Mouse (Mus musculus): Measurements from ENCODE around the gene Iqcf3. TPM values are rescaled to one million over a fixed set of nuclear protein-coding genes. Genes with fewer than 3 reads are reported as not detected.

The Iqcf3 gene
- polyA plus RNA-seq, 1 experiment from 2014 or later = not detected

GRCm38 (mm10) chr9:106473081-106473752 is 88.2 kb downstream of the Iqcf3 start:
- Histone ChIP-seq H3K27ac (ENCODE audit: low read depth, low read length) (no peak overlapping the region), H3K4me2 (ENCODE audit: low read depth, low read length, severe bottlenecking) (no peak overlapping the region), H3K4me3 (ENCODE audit: low read depth, low read length) (no peak overlapping the region), H3K27me3 (ENCODE audit: control insufficient read depth, insufficient read depth, low read length) (no peaks in the 10 kb centered on the region), H3K9me3 (ENCODE audit: control insufficient read depth, low read length) (no peaks in the 10 kb centered on the region), H3K9ac (ENCODE audit: low read length) (no peak overlapping the region), H3K36me3 (ENCODE audit: control insufficient read depth, insufficient read depth, low read length) (no peaks in the 10 kb centered on the region), H3K4me1 (replicated peaks; ENCODE audit: control insufficient read depth, insufficient read depth, low read length) (peaks cover 17% of the 10 kb centered on the region)
- DNase-seq (ENCODE audit: low spot score) (no peak), ATAC-seq (replicated peaks; ENCODE audit: low FRiP score) (no peak)
- WGBS = 91% methylated on average over 16 of the region's 16 CpGs

- Histone ChIP-seq H3K27ac (ENCODE audit: low read depth, low read length) (no peak overlapping the region), H3K9me3 (ENCODE audit: control insufficient read depth, low read length) (no peaks in the 10 kb centered on the region), H3K4me1 (replicated peaks; ENCODE audit: control insufficient read depth, insufficient read depth, low read length) (peaks cover 11% of the 10 kb centered on the region), H3K9ac (ENCODE audit: low read length) (no peak overlapping the region), H3K36me3 (ENCODE audit: control insufficient read depth, insufficient read depth, low read length) (no peaks in the 10 kb centered on the region), H3K27me3 (ENCODE audit: control insufficient read depth, insufficient read depth, low read length) (no peaks in the 10 kb centered on the region), H3K4me3 (ENCODE audit: low read depth, low read length) (no peak overlapping the region), H3K4me2 (ENCODE audit: low read depth, low read length, severe bottlenecking) (no peak overlapping the region)
- 66% methylated on average over 4 of the region's 4 CpGs for whole genome bisulfite sequencing
- no peak for DNase-seq (ENCODE audit: low spot score)
- no peak for ATAC-seq (replicated peaks; ENCODE audit: low FRiP score)
Measured at GRCm38 (mm10) chr9:106472321-106472720, 89.1 kb downstream of the Iqcf3 start.

GRCm38 (mm10) chr9:106471892-106472291 is 89.5 kb downstream of the Iqcf3 start:
- DNase-seq (ENCODE audit: low spot score) (peak; percentile 73), ATAC-seq (replicated peaks; ENCODE audit: low FRiP score) (no peak)
- Histone ChIP-seq H3K9me3 (ENCODE audit: control insufficient read depth, low read length) (no peaks in the 10 kb centered on the region), H3K27ac (ENCODE audit: low read depth, low read length) (no peak overlapping the region), H3K36me3 (ENCODE audit: control insufficient read depth, insufficient read depth, low read length) (no peaks in the 10 kb centered on the region), H3K4me2 (ENCODE audit: low read depth, low read length, severe bottlenecking) (no peak overlapping the region), H3K4me1 (replicated peaks; ENCODE audit: control insufficient read depth, insufficient read depth, low read length) (peaks cover 11% of the 10 kb centered on the region), H3K27me3 (ENCODE audit: control insufficient read depth, insufficient read depth, low read length) (no peaks in the 10 kb centered on the region), H3K4me3 (ENCODE audit: low read depth, low read length) (no peak overlapping the region), H3K9ac (ENCODE audit: low read length) (peak overlapping the region; percentile 1; the same call in 1 of the 2 replicates)
- 14% methylated on average over 5 of the region's 5 CpGs for WGBS

GRCm38 (mm10) chr9:106470991-106471750 is 90.3 kb downstream of the Iqcf3 start:
- Histone ChIP-seq H3K36me3 (ENCODE audit: control insufficient read depth, insufficient read depth, low read length) (no peaks in the 10 kb centered on the region), H3K9me3 (ENCODE audit: control insufficient read depth, low read length) (no peaks in the 10 kb centered on the region), H3K9ac (ENCODE audit: low read length) (no peak overlapping the region), H3K27ac (ENCODE audit: low read depth, low read length) (no peak overlapping the region), H3K4me3 (ENCODE audit: low read depth, low read length) (no peak overlapping the region), H3K27me3 (ENCODE audit: control insufficient read depth, insufficient read depth, low read length) (no peaks in the 10 kb centered on the region), H3K4me1 (replicated peaks; ENCODE audit: control insufficient read depth, insufficient read depth, low read length) (peaks cover 8% of the 10 kb centered on the region), H3K4me2 (ENCODE audit: low read depth, low read length, severe bottlenecking) (no peak overlapping the region)
- no peak for ATAC-seq (replicated peaks; ENCODE audit: low FRiP score)
- whole genome bisulfite sequencing = 63% methylated on average over 14 of the region's 14 CpGs
- DNase-seq (ENCODE audit: low spot score) = no peak

- WGBS = 66% methylated on average over 9 of the region's 9 CpGs
- Histone ChIP-seq H3K9ac (ENCODE audit: low read length) (no peak overlapping the region), H3K36me3 (ENCODE audit: control insufficient read depth, insufficient read depth, low read length) (0 out of 2 replicates have a peak, but pooled peaks cover 2% of the 10 kb centered on the region), H3K27me3 (ENCODE audit: control insufficient read depth, insufficient read depth, low read length) (peaks cover 3% of the 10 kb centered on the region; the same call in 1 of the 2 replicates), H3K4me1 (replicated peaks; ENCODE audit: control insufficient read depth, insufficient read depth, low read length) (peaks cover 15% of the 10 kb centered on the region), H3K4me3 (ENCODE audit: low read depth, low read length) (no peak overlapping the region), H3K27ac (ENCODE audit: low read depth, low read length) (no peak overlapping the region), H3K4me2 (ENCODE audit: low read depth, low read length, severe bottlenecking) (no peak overlapping the region), H3K9me3 (ENCODE audit: control insufficient read depth, low read length) (no peaks in the 10 kb centered on the region)
- ATAC-seq (replicated peaks; ENCODE audit: low FRiP score) (no peak), DNase-seq (ENCODE audit: low spot score) (no peak)
Measured at GRCm38 (mm10) chr9:106469776-106470175, 91.7 kb downstream of the Iqcf3 start.

GRCm38 (mm10) chr9:106469317-106469716 is 92.1 kb downstream of the Iqcf3 start:
- no peak overlapping the region for H3K4me3 ChIP-seq (ENCODE audit: low read depth, low read length)
- ATAC-seq (replicated peaks; ENCODE audit: low FRiP score) (no peak), DNase-seq (ENCODE audit: low spot score) (no peak)
- H3K4me1 ChIP-seq (replicated peaks; ENCODE audit: control insufficient read depth, insufficient read depth, low read length) = peaks cover 20% of the 10 kb centered on the region
- no peak overlapping the region for H3K27ac ChIP-seq (ENCODE audit: low read depth, low read length)
- no peaks in the 10 kb centered on the region for H3K9me3 ChIP-seq (ENCODE audit: control insufficient read depth, low read length)
- WGBS = 83% methylated on average over 6 of the region's 6 CpGs
- H3K4me2 ChIP-seq (ENCODE audit: low read depth, low read length, severe bottlenecking) = no peak overlapping the region
- H3K27me3 ChIP-seq (ENCODE audit: control insufficient read depth, insufficient read depth, low read length) = peaks cover 5% of the 10 kb centered on the region; the same call in 1 of the 2 replicates
- 0 out of 2 replicates have a peak, but pooled peaks cover 2% of the 10 kb centered on the region for H3K36me3 ChIP-seq (ENCODE audit: control insufficient read depth, insufficient read depth, low read length)
- no peak overlapping the region for H3K9ac ChIP-seq (ENCODE audit: low read length)

- no peaks in the 10 kb centered on the region for H3K9me3 ChIP-seq (ENCODE audit: control insufficient read depth, low read length)
- H3K4me3 ChIP-seq (ENCODE audit: low read depth, low read length) = no peak overlapping the region
- DNase-seq (ENCODE audit: low spot score) = no peak
- peaks cover 9% of the 10 kb centered on the region for H3K36me3 ChIP-seq (ENCODE audit: control insufficient read depth, insufficient read depth, low read length)
- H3K4me1 ChIP-seq (replicated peaks; ENCODE audit: control insufficient read depth, insufficient read depth, low read length) = peaks cover 21% of the 10 kb centered on the region
- no peak overlapping the region for H3K9ac ChIP-seq (ENCODE audit: low read length)
- no peak overlapping the region for H3K27ac ChIP-seq (ENCODE audit: low read depth, low read length)
- no peak overlapping the region for H3K4me2 ChIP-seq (ENCODE audit: low read depth, low read length, severe bottlenecking)
- H3K27me3 ChIP-seq (ENCODE audit: control insufficient read depth, insufficient read depth, low read length) = peaks cover 5% of the 10 kb centered on the region; the same call in 1 of the 2 replicates
- ATAC-seq (replicated peaks; ENCODE audit: low FRiP score) = no peak
- WGBS = 92% methylated on average over 7 of the region's 7 CpGs
Measured at GRCm38 (mm10) chr9:106467746-106468145, 93.7 kb downstream of the Iqcf3 start.

- Histone ChIP-seq H3K4me1 (replicated peaks; ENCODE audit: control insufficient read depth, insufficient read depth, low read length) (peaks cover 19% of the 10 kb centered on the region), H3K4me2 (ENCODE audit: low read depth, low read length, severe bottlenecking) (no peak overlapping the region), H3K27me3 (ENCODE audit: control insufficient read depth, insufficient read depth, low read length) (peaks cover 5% of the 10 kb centered on the region; the same call in 1 of the 2 replicates), H3K4me3 (ENCODE audit: low read depth, low read length) (no peak overlapping the region), H3K27ac (ENCODE audit: low read depth, low read length) (no peak overlapping the region), H3K9ac (ENCODE audit: low read length) (no peak overlapping the region), H3K9me3 (ENCODE audit: control insufficient read depth, low read length) (no peaks in the 10 kb centered on the region), H3K36me3 (ENCODE audit: control insufficient read depth, insufficient read depth, low read length) (peaks cover 12% of the 10 kb centered on the region)
- DNase-seq (ENCODE audit: low spot score) (no peak), ATAC-seq (replicated peaks; ENCODE audit: low FRiP score) (no peak)
- WGBS = 85% methylated on average over 6 of the region's 6 CpGs
Measured at GRCm38 (mm10) chr9:106466721-106467120, 94.7 kb downstream of the Iqcf3 start.
